Mouse (Mus musculus): ENCODE measurements around the gene Dennd1b.

The Dennd1b gene

GRCm38 (mm10) chr1:139203026-139203425 is 239.8 kb downstream of the Dennd1b start:
- DNase-seq: no peak

GRCm38 (mm10) chr1:139206259-139206658 is 243.0 kb downstream of the Dennd1b start:
- no peak for DNase-seq

GRCm38 (mm10) chr1:139209796-139210195 is 246.6 kb downstream of the Dennd1b start:
- DNase-seq: no peak

DNA sequence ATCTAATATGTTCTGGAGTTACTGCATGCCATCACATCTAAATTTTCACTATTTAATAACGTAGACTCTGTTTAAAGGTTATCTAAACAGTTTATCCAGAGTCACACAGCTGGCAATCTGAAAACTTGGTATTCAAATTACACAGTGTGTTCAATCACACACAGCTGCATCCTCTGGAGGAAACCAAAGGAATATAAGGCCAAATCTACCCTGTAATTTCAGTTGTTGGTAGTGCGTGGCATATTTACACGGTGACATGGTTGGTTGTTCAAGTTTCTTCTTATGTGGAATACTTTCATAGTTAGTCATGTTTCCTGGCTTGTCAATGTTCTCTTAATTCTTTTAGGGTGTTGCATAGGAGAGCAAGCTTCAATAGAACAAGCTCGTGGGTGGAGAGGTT is 247.3 kb downstream of the Dennd1b start:
- DNase-seq: no peak

DNA sequence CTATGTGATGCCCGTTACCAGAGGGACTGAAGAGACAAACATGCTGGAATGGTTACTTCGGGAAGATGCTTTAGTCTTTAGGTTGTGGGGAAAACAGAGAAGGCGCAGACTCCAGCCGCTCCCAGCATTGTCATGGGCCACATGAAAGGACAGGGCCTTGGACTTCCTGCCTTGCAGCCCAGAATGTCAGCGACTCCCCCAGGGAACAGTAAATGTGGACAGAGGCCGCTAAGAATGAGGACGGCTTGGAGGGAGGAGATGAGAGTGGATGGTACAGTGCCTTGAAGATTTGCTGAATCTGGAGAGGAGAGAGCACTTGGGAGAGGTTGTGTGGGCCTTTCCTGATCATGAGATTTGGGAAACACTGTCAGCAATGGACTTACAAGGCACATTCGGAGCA is 252.1 kb downstream of the Dennd1b start:
- DNase-seq: no peak

GRCm38 (mm10) chr1:139223804-139224203 is 260.6 kb downstream of the Dennd1b start:
- DNase-seq: no peak

DNA sequence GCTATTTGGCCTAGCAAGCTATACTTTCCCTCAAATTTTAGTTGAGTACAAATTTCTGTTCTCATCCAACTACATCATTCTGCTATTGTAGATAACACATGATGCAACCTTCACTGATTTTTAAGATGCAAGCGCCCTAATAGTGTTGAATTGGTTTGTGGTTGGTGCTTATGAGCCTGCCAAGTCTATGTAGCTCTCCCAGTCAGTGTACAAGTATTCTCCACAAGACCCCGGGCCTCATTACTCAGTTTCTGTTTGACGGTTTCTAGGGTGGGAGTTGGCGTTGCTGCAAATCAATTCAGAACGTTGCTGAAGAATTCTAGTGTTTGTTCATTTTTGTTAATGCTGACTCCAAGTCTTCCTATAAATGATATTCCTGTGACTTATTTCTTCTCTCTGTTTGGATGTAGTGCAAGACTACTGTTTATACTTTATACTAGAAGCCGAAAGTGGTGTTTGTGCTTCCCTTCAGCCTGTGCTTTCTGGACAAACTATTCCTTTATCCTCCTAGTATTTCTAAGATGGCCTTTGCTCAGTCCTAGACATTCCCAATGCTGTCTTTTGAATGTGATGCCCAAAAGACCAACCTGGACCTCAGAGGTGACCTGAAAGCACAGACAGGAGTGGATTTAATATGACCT is 261.2 kb downstream of the Dennd1b start:
- no peak for DNase-seq

Measured in kidney, postnatal 36 days (tissue).